Mouse (Mus musculus) intestine, postnatal 0 days (tissue): ENCODE measurements around the gene Fgfr2. TPM values are rescaled to one million over a fixed set of nuclear protein-coding genes. Genes with fewer than 3 reads are reported as not detected.

Experiments used
- ATAC-seq: fragments of 200-750 bp; cut with Nextera tagmentation; 2 replicates; pipeline ENCODE4 v1.8.0; 2017; ENCODE audit warnings: mild to moderate bottlenecking, moderate TSS enrichment, moderate library complexity
- H3K27ac ChIP-seq: fragments of 300-500 bp; sonication (generic); 2 replicates; pipeline ENCODE4 v1.5.1; 2014; ENCODE audit warnings: mild to moderate bottlenecking, low read depth, low read length, moderate library complexity
- H3K27me3 ChIP-seq: fragments of 300-500 bp; sonication (generic); replicated peaks from 2 replicates; pipeline ENCODE4 v1.6.1; 2014; ENCODE audit warnings: low read length, mixed read lengths; ENCODE audit not compliant: control insufficient read depth, insufficient read depth
- H3K36me3 ChIP-seq: fragments of 300-500 bp; sonication (generic); 2 replicates; pipeline ENCODE4 v1.6.1; 2014; ENCODE audit warnings: mild to moderate bottlenecking, moderate library complexity; ENCODE audit not compliant: control insufficient read depth, insufficient read depth
- H3K4me1 ChIP-seq: fragments of 300-500 bp; sonication (generic); replicated peaks from 2 replicates; pipeline ENCODE4 v1.6.1; 2014; ENCODE audit warnings: antibody characterized with exemption, low read length, mixed read lengths; ENCODE audit not compliant: control insufficient read depth, insufficient read depth
- H3K4me2 ChIP-seq: fragments of 300-500 bp; sonication (generic); replicated peaks from 2 replicates; pipeline ENCODE4 v1.6.1; 2014; ENCODE audit warnings: low read depth, mild to moderate bottlenecking, moderate library complexity
- H3K4me3 ChIP-seq: fragments of 300-500 bp; sonication (generic); 2 replicates; pipeline ENCODE4 v1.5.1; 2014; ENCODE audit warnings: low read depth, low read length
- H3K9ac ChIP-seq: fragments of 300-500 bp; sonication (generic); 2 replicates; pipeline ENCODE4 v1.6.1; 2014; ENCODE audit warnings: mild to moderate bottlenecking, low read depth, low read length
- H3K9me3 ChIP-seq: fragments of 300-500 bp; sonication (generic); 2 replicates; pipeline ENCODE4 v1.6.1; 2016; ENCODE audit warnings: mixed run types; ENCODE audit not compliant: control insufficient read depth
- CTCF ChIP-seq: sonication (generic); IDR thresholded peaks from 2 replicates; pipeline ENCODE4 v1.5.1; 2016; ENCODE audit warnings: low read depth, mild to moderate bottlenecking, control low read depth, antibody characterized with exemption, moderate library complexity
- WGBS: fragments of 180-500 bp; shearing (Covaris S2); extraction: QIAGEN DNeasy Blood & Tissue Kit; methylation state at CpG from one replicate; pipeline ENCODE4 v1.1.7; 2014; 5-methylcytosine and 5-hydroxymethylcytosine counted together
- polyA plus RNA-seq: library from polyadenylated mRNA; unstranded; fragments of >200 nt; fragmentation: Nextera tagmentation; extraction: Ambion mirVana; gene quantifications from 2 replicates; pipeline ENCODE4 v1.2.1, GENCODE M21; 2015

Gene Fgfr2
- polyA plus RNA-seq, 1 experiment from 2014 or later: 29.5 TPM

DNA sequence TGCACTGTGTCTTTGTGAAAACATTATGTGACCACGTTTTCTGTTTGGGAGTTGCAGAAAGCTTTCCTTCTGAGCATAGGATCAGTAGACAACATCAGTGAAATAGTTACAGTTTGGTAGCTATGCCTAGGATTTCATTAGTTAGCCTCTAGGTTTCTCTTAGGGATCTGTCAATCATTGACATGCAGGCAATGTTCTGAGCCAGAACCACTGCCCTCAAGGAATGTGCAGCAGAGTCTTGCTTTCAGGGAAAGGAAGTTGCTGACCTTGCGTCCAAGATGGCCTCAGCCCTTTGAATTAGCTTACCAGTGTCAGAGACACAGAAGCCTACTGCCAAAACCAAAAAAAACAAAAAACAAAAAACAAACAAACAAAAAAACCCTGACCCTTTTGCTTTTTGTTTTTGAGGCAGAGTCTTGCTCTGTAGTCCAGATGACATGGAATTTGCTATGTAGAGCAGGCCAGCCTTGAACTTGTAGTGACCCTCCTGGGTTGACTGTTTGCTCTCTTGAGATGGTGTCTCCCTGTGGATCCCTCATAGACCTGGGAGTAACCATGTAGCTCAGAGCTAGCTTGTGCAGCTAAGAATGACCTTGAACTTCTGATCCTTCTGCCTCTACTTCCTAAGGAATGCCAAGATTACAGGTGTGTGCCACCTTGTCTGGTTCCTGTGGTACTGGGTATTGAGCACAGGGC, 247.6 kb downstream of the Fgfr2 start:
- TF ChIP-seq CTCF: no peak
- 78% methylated on average over 2 of the region's 2 CpGs for WGBS

GRCm38 (mm10) chr7:132873043-132873442, 250.1 kb downstream of the Fgfr2 start:
- Histone ChIP-seq H3K4me2 (no peak overlapping the region), H3K9ac (no peak overlapping the region), H3K9me3 (no peaks in the 10 kb centered on the region), H3K27me3 (no peaks in the 10 kb centered on the region), H3K4me1 (no peaks in the 10 kb centered on the region), H3K27ac (no peak overlapping the region), H3K36me3 (peaks cover 79% of the 10 kb centered on the region), H3K4me3 (no peak overlapping the region)
- TF ChIP-seq CTCF: no peak
- WGBS: 92% methylated on average over 2 of the region's 2 CpGs
- ATAC-seq: no peak

More for the DNA sequence above, 247.6 kb downstream of the Fgfr2 start:
- Histone ChIP-seq H3K4me1 (no peaks in the 10 kb centered on the region), H3K4me3 (no peak overlapping the region), H3K27me3 (no peaks in the 10 kb centered on the region), H3K4me2 (no peak overlapping the region), H3K36me3 (peaks cover 86% of the 10 kb centered on the region), H3K27ac (no peak overlapping the region), H3K9ac (no peak overlapping the region), H3K9me3 (no peaks in the 10 kb centered on the region)
- no peak; the same call in 1 of the 2 replicates for ATAC-seq

DNA sequence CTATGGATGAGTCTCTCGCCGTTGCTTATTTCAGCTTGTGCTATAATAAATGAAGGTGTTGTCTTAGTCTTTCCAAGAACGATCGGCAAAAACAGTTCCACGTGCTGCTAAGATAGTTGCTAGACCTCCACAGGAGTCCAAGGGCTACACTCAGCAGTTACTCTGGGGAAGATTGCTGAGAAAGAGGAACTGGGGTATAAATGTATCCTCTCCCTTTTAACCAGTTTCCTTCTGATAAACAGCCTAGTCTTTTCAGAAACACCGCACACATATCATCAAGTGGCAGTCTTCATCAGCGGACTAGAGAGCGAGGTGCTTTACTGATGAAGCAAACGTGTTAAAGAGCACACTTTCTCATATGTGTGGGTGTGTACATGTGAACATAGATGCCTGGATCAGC, 256.8 kb downstream of the Fgfr2 start:
- Histone ChIP-seq H3K36me3 (peaks cover 54% of the 10 kb centered on the region), H3K9me3 (no peaks in the 10 kb centered on the region), H3K27ac (no peak overlapping the region), H3K27me3 (no peaks in the 10 kb centered on the region), H3K4me2 (no peak overlapping the region), H3K4me1 (no peaks in the 10 kb centered on the region), H3K4me3 (no peak overlapping the region), H3K9ac (no peak overlapping the region)
- no peak for ATAC-seq
- WGBS: 92% methylated on average over 9 of the region's 9 CpGs
- TF ChIP-seq CTCF: no peak

DNA sequence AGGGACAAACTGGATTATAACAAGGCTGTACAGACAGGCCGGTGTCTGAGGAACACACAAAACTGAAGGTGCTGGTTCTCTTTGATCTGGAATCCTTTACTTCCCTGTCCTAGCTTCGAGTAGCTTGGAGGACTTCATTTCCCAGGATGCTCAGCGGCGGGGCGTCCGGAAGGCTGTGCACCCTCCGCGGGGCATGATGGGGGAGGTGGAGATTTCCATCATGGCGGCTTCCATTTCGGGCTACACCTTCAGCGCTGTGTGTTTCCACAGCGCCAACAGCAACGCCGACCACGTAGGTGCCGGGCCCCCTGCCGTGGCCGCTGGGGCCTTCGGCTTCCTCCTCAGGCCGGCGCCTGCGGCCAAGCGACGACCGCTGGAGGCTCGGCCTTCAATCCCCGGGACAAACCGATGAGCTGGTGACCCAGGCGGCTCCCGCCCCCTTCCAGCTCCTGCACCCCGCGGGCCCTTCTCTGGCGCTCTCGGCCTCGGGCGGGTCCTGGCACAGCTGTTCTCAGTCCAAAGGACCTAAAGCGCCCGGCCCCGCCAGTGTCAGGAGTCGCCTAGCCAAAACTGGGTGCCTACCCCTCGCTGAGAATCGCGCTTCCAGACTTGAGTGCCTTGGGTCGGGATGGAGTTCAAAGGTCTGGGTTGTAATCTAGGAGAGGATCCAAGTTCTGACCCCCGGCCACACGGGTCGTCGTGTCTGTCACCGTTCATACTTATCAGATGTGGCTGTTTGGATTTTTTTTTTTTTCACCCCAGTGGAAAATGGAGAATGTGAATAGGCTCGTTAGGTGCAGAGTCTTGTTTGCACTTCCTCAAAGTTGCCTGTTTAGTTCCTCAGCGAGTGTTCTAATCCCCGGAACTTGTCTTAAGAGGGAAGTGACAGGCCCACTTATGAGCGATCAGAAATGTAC, 263.9 kb downstream of the Fgfr2 start, which contains the start of gene Abraxas2:
Gene Abraxas2, plus strand, starts transcription at position 184 of the 917 bp plus-strand sequence.
- H3K27ac ChIP-seq: peak within 1 kb of the TSS; percentile 86
- H3K4me3 ChIP-seq: peak within 1 kb of the TSS; percentile 98
- peak within 1 kb of the TSS; percentile 90 for H3K9ac ChIP-seq
- no peaks in the 10 kb centered on the region; the same call in 1 of the 2 replicates for H3K4me1 ChIP-seq
- peak within 1 kb of the TSS; percentile 73 for H3K4me2 ChIP-seq
- under 1% methylated on average over 52 of the region's 53 CpGs for WGBS
- H3K9me3 ChIP-seq: no peaks in the 10 kb centered on the region
- ATAC-seq: peak; percentile 96
- H3K36me3 ChIP-seq: 0 out of 2 replicates have a peak, but pooled peaks cover 4% of the 10 kb centered on the region
- no peak for TF ChIP-seq CTCF
- H3K27me3 ChIP-seq: no peaks in the 10 kb centered on the region

GRCm38 (mm10) chr7:132858043-132858608, 265.0 kb downstream of the Fgfr2 start:
- Histone ChIP-seq H3K27me3 (no peaks in the 10 kb centered on the region), H3K27ac (no peak overlapping the region), H3K9me3 (no peaks in the 10 kb centered on the region), H3K36me3 (no peaks in the 10 kb centered on the region), H3K9ac (no peak overlapping the region), H3K4me2 (no peak overlapping the region), H3K4me1 (no peaks in the 10 kb centered on the region; the same call in 1 of the 2 replicates), H3K4me3 (no peak overlapping the region)
- ATAC-seq: no peak
- WGBS: 71% methylated on average over 5 of the region's 5 CpGs
- TF ChIP-seq CTCF: peak; percentile 32

- ATAC-seq: no peak
- WGBS: 65% methylated on average over 1 of the region's 1 CpGs
- no peak for TF ChIP-seq CTCF
- Histone ChIP-seq H3K9ac (no peak overlapping the region), H3K27ac (no peak overlapping the region), H3K27me3 (no peaks in the 10 kb centered on the region), H3K4me2 (no peak overlapping the region), H3K4me3 (no peak overlapping the region), H3K4me1 (no peaks in the 10 kb centered on the region; the same call in 1 of the 2 replicates), H3K36me3 (no peaks in the 10 kb centered on the region), H3K9me3 (no peaks in the 10 kb centered on the region)
Measured at GRCm38 (mm10) chr7:132856083-132856482, 267.1 kb downstream of the Fgfr2 start.
